Mouse (Mus musculus) adrenal gland (tissue): Measurements from ENCODE around the gene Nos2.

Experiments
- intact Hi-C: fragments of 180-260 bp; cut with DNase I; formaldehyde crosslinking; loops from one replicate; pipeline ENCODE4 v1.15.1; 2025
- long read RNA-seq, 2 experiments: library from polyadenylated mRNA; unstranded; transcript quantifications; one replicate each; pipeline ENCODE4 v2.0.0; 2020; ENCODE audit warnings: borderline replicate concordance in 1 of 2; ENCODE audit not compliant: insufficient replicate concordance in 1 of 2

The Nos2 gene
- long read RNA-seq, experiment 1: 0 reads
- long read RNA-seq, experiment 2: 0 reads

GRCm38 (mm10) chr11:78920411-78920939 lies at the start of gene Nos2:
Gene Nos2 (plus strand): TSS chr11:78920787.
- intact Hi-C loops: loop anchor here (5.0 kb wide), 1 partner anchor 83 kb away; no protein-coding TSS in a partner anchor

- intact Hi-C loops: no loop called here
Observed at GRCm38 (mm10) chr11:78870891-78871290, 49.7 kb upstream of the Nos2 start.

GRCm38 (mm10) chr11:78872782-78873181 lies 47.8 kb upstream of the Nos2 start:
- intact Hi-C loops: no loop called here

GRCm38 (mm10) chr11:78879727-78880126 lies 40.9 kb upstream of the Nos2 start:
- intact Hi-C loops: no loop called here

- intact Hi-C loops: no loop called here
Observed at GRCm38 (mm10) chr11:78886693-78887092, 33.9 kb upstream of the Nos2 start.

- intact Hi-C loops: no loop called here
Observed at GRCm38 (mm10) chr11:78887102-78887971, 33.2 kb upstream of the Nos2 start.

GRCm38 (mm10) chr11:78889156-78889555 lies 31.4 kb upstream of the Nos2 start:
- intact Hi-C loops: no loop called here

- intact Hi-C loops: loop anchor here (5.0 kb wide), 1 partner anchor 39 kb away; no protein-coding TSS in a partner anchor
Observed at GRCm38 (mm10) chr11:78896357-78897123, 24.0 kb upstream of the Nos2 start.

- intact Hi-C loops: no loop called here
Observed at GRCm38 (mm10) chr11:78915473-78915872, 5.1 kb upstream of the Nos2 start.

GRCm38 (mm10) chr11:78916410-78916809 lies 4.2 kb upstream of the Nos2 start:
- intact Hi-C loops: no loop called here

GRCm38 (mm10) chr11:78919745-78920144 lies 842 bp upstream of the Nos2 start:
- intact Hi-C loops: loop anchor here (5.0 kb wide), 1 partner anchor 82 kb away; no protein-coding TSS in a partner anchor

- intact Hi-C loops: loop anchor here (2.0 to 5.0 kb wide), 2 partner anchors 66 to 86 kb away; no protein-coding TSS in a partner anchor
Observed at GRCm38 (mm10) chr11:78922678-78923407, 2.3 kb downstream of the Nos2 start.

- intact Hi-C loops: loop anchor here (5.0 kb wide), 1 partner anchor 87 kb away; no protein-coding TSS in a partner anchor
Observed at GRCm38 (mm10) chr11:78924111-78924510, 3.5 kb downstream of the Nos2 start.

GRCm38 (mm10) chr11:78924916-78925315 lies 4.3 kb downstream of the Nos2 start:
- intact Hi-C loops: loop anchor here (5.0 kb wide), 1 partner anchor 88 kb away; no protein-coding TSS in a partner anchor

GRCm38 (mm10) chr11:78929345-78929744 lies 8.8 kb downstream of the Nos2 start:
- intact Hi-C loops: no loop called here

GRCm38 (mm10) chr11:78934307-78934706 lies 13.7 kb downstream of the Nos2 start:
- intact Hi-C loops: no loop called here

- intact Hi-C loops: no loop called here
Observed at GRCm38 (mm10) chr11:78934727-78935126, 14.1 kb downstream of the Nos2 start.

GRCm38 (mm10) chr11:78935178-78935577 lies 14.6 kb downstream of the Nos2 start:
- intact Hi-C loops: no loop called here

GRCm38 (mm10) chr11:78943083-78943482 lies 22.5 kb downstream of the Nos2 start:
- intact Hi-C loops: no loop called here

- intact Hi-C loops: no loop called here
Observed at GRCm38 (mm10) chr11:78950365-78950764, 29.8 kb downstream of the Nos2 start.

- intact Hi-C loops: no loop called here
Observed at GRCm38 (mm10) chr11:78952467-78952866, 31.9 kb downstream of the Nos2 start.
